Mouse (Mus musculus): Measurements from ENCODE around the gene Carns1.

DNA sequence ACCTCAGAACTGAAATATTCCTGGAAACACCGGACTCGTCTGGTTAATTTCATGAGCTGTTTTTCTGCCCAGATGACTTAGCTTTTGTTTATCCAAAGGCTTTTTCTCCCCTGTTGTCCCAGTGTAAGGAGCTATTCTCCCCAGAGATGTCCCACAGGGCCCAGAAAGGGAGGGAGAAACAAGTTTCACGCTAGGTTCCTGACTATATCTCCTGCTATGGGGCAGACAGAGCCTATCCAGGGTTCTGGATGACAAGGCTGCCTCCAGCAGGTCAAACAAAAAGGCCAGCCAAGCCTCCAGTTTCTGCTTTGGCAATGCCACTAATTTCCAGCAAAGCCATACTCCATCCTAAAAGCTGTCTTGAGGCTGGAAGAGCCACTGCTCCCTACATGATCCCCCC, 42.6 kb upstream of the Carns1 start:
- TF ChIP-seq MXI1 (IDR thresholded peaks at IDR 0.05; ENCODE audit: low read depth, low read length) (no peak), CTCF (conservative IDR thresholded peaks at IDR 0.05 in 1 of 2, IDR thresholded peaks at IDR 0.05 in 1 of 2; ENCODE audit: low read depth in 2 of 2, low read length in 2 of 2) (no peak), MAX (IDR thresholded peaks at IDR 0.05; ENCODE audit: low read length) (no peak)
